Mouse (Mus musculus): ENCODE results near the gene Cep72. TPM values are rescaled to one million over a fixed set of nuclear protein-coding genes. Genes with fewer than 3 reads are reported as not detected.

Cep72 gene
- total RNA-seq, 2 experiments from 2014 or later = 2.1 to 5.0 TPM

Other genes with a start within 250 kb of the Cep72 start
- 1 to 10 TPM; 2.9 to 5.0 TPM for gene Nkd2, start 214.7 kb downstream of the Cep72 start, total RNA-seq (2021)
- gene Trip13, start 124.5 kb downstream of the Cep72 start, total RNA-seq (2021) = 1 to 10 TPM; 5.1 to 7.4 TPM
- gene Brd9, start 124.5 kb downstream of the Cep72 start, total RNA-seq (2021) = 10 to 100 TPM; 25.8 to 29.1 TPM
- not detected for gene Zdhhc11, start 98.4 kb downstream of the Cep72 start, total RNA-seq (2021)
- gene Tppp, start 52.9 kb downstream of the Cep72 start, total RNA-seq (2021) = 10 to 100 TPM; 11.0 to 12.7 TPM
- gene Slc9a3, start 59.2 kb upstream of the Cep72 start, total RNA-seq (2021) = under 1 TPM; 0.73 to 0.76 TPM
- 10 to 100 TPM; 39.0 to 43.5 TPM for gene Exoc3, start 146.4 kb upstream of the Cep72 start, total RNA-seq (2021)
- gene Ahrr, start 230.0 kb upstream of the Cep72 start, total RNA-seq (2021) = under 1 TPM; 0.22 to 0.39 TPM